Mouse (Mus musculus): ENCODE results near the gene Tspear. TPM values are rescaled to one million over a fixed set of nuclear protein-coding genes. Genes with fewer than 3 reads are reported as not detected.

Tspear gene
- total RNA-seq, 2 experiments from 2014 or later, result not detected

Small RNA genes lying within 50 kb of the gene (microRNA-seq; reads per million reads assigned to microRNA genes)
- gene Mir1930, result 23.6 to 46.3 reads per million in 2 experiments

Other genes with a start within 250 kb of the Tspear start
- gene Fam207a, start 170.8 kb upstream of the Tspear start, total RNA-seq (2021), result 10 to 100 TPM; 35.1 to 37.4 TPM
- gene Itgb2, start 156.3 kb upstream of the Tspear start, total RNA-seq (2021), result 1 to 10 TPM; 3.6 TPM
- gene Pttg1ip, start 104.8 kb upstream of the Tspear start, total RNA-seq (2021), result 10 to 100 TPM; 68.2 to 69.0 TPM
- 100 to 1,000 TPM; 127 TPM for gene Sumo3, start 80.5 kb upstream of the Tspear start, total RNA-seq (2021)
- gene Gm49325, start 80.4 kb upstream of the Tspear start, total RNA-seq (2021), result 10 to 100 TPM; 17.2 to 29.6 TPM
- 10 to 100 TPM; 83.8 to 95.4 TPM for gene Ube2g2, start 64.3 kb upstream of the Tspear start, total RNA-seq (2021)
- not detected for gene Gm19402, start 4.2 kb downstream of the Tspear start, total RNA-seq (2021)
- not detected for gene Gm9508, start 10.7 kb downstream of the Tspear start, total RNA-seq (2021)
- gene Gm10272, start 20.1 kb downstream of the Tspear start, total RNA-seq (2021), result not detected
- gene Gm10024, start 24.9 kb downstream of the Tspear start, total RNA-seq (2021), result not detected
- not detected for gene Gm10142, start 29.2 kb downstream of the Tspear start, total RNA-seq (2021)
- gene Krtap12-1, start 34.0 kb downstream of the Tspear start, total RNA-seq (2021), result not detected
- not detected for gene Gm10100, start 39.9 kb downstream of the Tspear start, total RNA-seq (2021)
- not detected for gene Gm18596, start 56.1 kb downstream of the Tspear start, total RNA-seq (2021)
- not detected for gene Gm9736, start 64.8 kb downstream of the Tspear start, total RNA-seq (2021)
- not detected for gene Gm3233, start 73.1 kb downstream of the Tspear start, total RNA-seq (2021)
- gene Gm3238, start 84.8 kb downstream of the Tspear start, total RNA-seq (2021), result not detected
- gene Gm7138, start 90.4 kb downstream of the Tspear start, total RNA-seq (2021), result not detected
- not detected for gene Gm3250, start 96.0 kb downstream of the Tspear start, total RNA-seq (2021)
- gene Gm7137, start 101.6 kb downstream of the Tspear start, total RNA-seq (2021), result not detected
- not detected for gene Gm9639, start 108.5 kb downstream of the Tspear start, total RNA-seq (2021)
- not detected for gene Gm19668, start 112.6 kb downstream of the Tspear start, total RNA-seq (2021)
- gene Gm9507, start 125.3 kb downstream of the Tspear start, total RNA-seq (2021), result not detected
- gene Gm2696, start 128.1 kb downstream of the Tspear start, total RNA-seq (2021), result not detected
- not detected for gene Krtap10-4, start 140.5 kb downstream of the Tspear start, total RNA-seq (2021)
- gene Krtap10-10, start 149.4 kb downstream of the Tspear start, total RNA-seq (2021), result not detected
- gene Gm36176, start 160.2 kb downstream of the Tspear start, total RNA-seq (2021), result not detected
- not detected for gene Gm10318, start 166.3 kb downstream of the Tspear start, total RNA-seq (2021)
- gene Gm3285, start 175.4 kb downstream of the Tspear start, total RNA-seq (2021), result not detected
- gene Lrrc3, start 216.0 kb downstream of the Tspear start, total RNA-seq (2021), result 1 to 10 TPM; 3.8 to 4.7 TPM

Data from layer of hippocampus, postnatal 36 days (tissue).